Mouse (Mus musculus) stomach, embryonic 15.5 days (tissue): ENCODE measurements around the gene Frmd5. TPM values are rescaled to one million over a fixed set of nuclear protein-coding genes. Genes with fewer than 3 reads are reported as not detected.
A peak's percentile ranks its signal among the peaks of the same experiment; 100 is the strongest.
"Not testable (repeated sequence)": the region's sequence is repeated elsewhere in the genome, so short reads cannot be mapped to it uniquely, and the experiment has no call there.

ENCODE experiments used
- ATAC-seq: fragments of 200-750 bp; cut with Nextera tagmentation; 2 replicates; pipeline ENCODE4 v1.8.0; 2017; ENCODE audit warnings: low read depth, moderate number of reproducible peaks, moderate TSS enrichment; ENCODE audit not compliant: insufficient read depth, low FRiP score
- H3K27ac ChIP-seq: fragments of 300-500 bp; sonication (generic); 2 replicates; pipeline ENCODE4 v1.5.1; 2015; ENCODE audit warnings: mild to moderate bottlenecking, inconsistent platforms
- H3K27me3 ChIP-seq: fragments of 300-500 bp; sonication (generic); replicated peaks from 2 replicates; pipeline ENCODE4 v1.6.1; 2015; ENCODE audit warnings: inconsistent platforms
- H3K36me3 ChIP-seq: fragments of 300-500 bp; sonication (generic); 2 replicates; pipeline ENCODE4 v1.6.1; 2015; ENCODE audit warnings: inconsistent platforms
- H3K4me1 ChIP-seq: fragments of 300-500 bp; sonication (generic); 2 replicates; pipeline ENCODE4 v1.6.1; 2015; ENCODE audit warnings: inconsistent platforms
- H3K4me2 ChIP-seq: fragments of 300-500 bp; sonication (generic); 2 replicates; pipeline ENCODE4 v1.6.1; 2015; ENCODE audit warnings: mild to moderate bottlenecking, inconsistent platforms
- H3K4me3 ChIP-seq: fragments of 300-500 bp; sonication (generic); replicated peaks from 2 replicates; pipeline ENCODE4 v1.5.1; 2015; ENCODE audit warnings: inconsistent platforms
- H3K9ac ChIP-seq: fragments of 300-500 bp; sonication (generic); 2 replicates; pipeline ENCODE4 v1.6.1; 2015; ENCODE audit warnings: inconsistent platforms
- H3K9me3 ChIP-seq: fragments of 300-500 bp; sonication (generic); 2 replicates; pipeline ENCODE4 v1.6.1; 2016; ENCODE audit warnings: inconsistent platforms
- WGBS: fragments of 180-500 bp; shearing (Covaris S2); methylation state at CpG from one replicate; pipeline ENCODE4 v1.1.7; 2015; 5-methylcytosine and 5-hydroxymethylcytosine counted together
- polyA plus RNA-seq: library from polyadenylated mRNA; unstranded; fragments of >200 nt; fragmentation: Nextera tagmentation; extraction: Ambion mirVana; gene quantifications from 2 replicates; pipeline ENCODE4 v1.2.1, GENCODE M21; 2015

Frmd5 gene
- polyA plus RNA-seq, 1 experiment from 2014 or later = 5.4 TPM

DNA sequence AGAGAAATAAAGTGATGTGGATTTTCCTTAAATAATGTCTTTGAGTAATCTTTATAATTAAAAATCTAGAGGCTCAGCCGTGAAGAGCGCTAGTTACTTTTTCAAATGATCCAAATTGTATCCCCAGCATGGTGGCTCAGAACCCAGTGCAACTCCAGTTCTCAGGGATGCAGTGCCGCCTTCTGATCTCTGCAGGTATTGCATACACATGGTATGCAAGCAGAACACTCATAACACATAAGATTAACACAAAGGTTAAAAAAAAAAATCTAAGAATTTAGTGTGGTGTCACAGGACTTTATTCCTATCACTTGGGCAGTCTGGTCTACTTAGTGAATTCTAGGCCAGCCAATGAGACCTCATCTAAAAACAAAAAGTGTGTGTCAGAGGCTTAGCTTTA, 262.1 kb downstream of the Frmd5 start:
- ATAC-seq = no peak
- Histone ChIP-seq H3K9me3 (no peaks in the 10 kb centered on the region), H3K27ac (no peak overlapping the region), H3K4me2 (no peak overlapping the region), H3K4me3 (no peak overlapping the region), H3K36me3 (peaks cover 7% of the 10 kb centered on the region; the same call in 1 of the 2 replicates), H3K9ac (no peak overlapping the region), H3K27me3 (no peaks in the 10 kb centered on the region), H3K4me1 (no peaks in the 10 kb centered on the region)
- 86% methylated on average over 3 of the region's 3 CpGs for WGBS

DNA sequence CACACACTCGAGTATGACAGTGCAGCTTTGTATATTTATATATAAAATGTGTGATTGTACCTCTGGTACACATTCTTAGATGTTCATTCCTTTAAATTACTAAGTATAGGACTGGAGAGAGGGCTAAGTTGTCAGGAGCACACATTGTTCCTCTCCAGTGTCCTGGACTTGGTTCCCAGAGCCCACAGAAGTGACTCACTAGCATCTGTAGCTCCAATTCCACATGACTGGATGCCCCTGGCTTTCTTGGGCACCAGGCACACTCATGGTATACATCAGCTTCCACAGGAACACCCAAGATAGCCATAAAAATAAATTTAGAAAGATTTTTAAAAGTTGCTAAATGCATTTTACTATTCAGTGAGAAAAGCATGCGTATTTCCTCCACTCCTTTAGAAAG, 281.8 kb downstream of the Frmd5 start:
- no peak for ATAC-seq
- no peaks in the 10 kb centered on the region for H3K36me3 ChIP-seq
- no peak overlapping the region for H3K9ac ChIP-seq
- no peaks in the 10 kb centered on the region for H3K9me3 ChIP-seq
- H3K4me2 ChIP-seq = no peak overlapping the region
- H3K4me3 ChIP-seq = no peak overlapping the region
- WGBS = 91% methylated on average over 2 of the region's 2 CpGs
- no peaks in the 10 kb centered on the region for H3K27me3 ChIP-seq
- no peaks in the 10 kb centered on the region for H3K4me1 ChIP-seq
- no peak overlapping the region for H3K27ac ChIP-seq

DNA sequence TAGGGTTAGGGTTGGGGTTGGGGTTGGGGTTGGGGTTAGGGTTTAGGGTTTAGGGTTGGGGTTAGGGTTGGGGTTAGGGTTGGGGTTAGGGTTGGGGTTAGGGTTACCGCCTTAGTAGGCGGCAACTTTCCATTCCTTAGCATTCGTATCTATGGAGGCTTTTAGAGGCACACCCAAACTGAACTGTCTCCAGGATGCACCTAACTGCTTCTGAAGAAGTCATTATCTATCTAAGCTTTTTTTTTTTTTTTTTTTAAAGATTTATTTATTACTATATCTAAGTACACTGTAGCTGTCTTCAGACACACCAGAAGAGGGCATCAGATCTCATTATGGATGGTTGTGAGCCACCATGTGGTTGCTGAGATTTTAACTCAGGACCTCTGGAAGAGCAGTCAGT, 284.1 kb downstream of the Frmd5 start:
- not testable (repeated sequence) for H3K27ac ChIP-seq, H3K4me2 ChIP-seq, H3K9ac ChIP-seq, H3K4me3 ChIP-seq, H3K9me3 ChIP-seq, H3K36me3 ChIP-seq, H3K4me1 ChIP-seq, H3K27me3 ChIP-seq, ATAC-seq
- WGBS = 95% methylated on average over 3 of the region's 3 CpGs

DNA sequence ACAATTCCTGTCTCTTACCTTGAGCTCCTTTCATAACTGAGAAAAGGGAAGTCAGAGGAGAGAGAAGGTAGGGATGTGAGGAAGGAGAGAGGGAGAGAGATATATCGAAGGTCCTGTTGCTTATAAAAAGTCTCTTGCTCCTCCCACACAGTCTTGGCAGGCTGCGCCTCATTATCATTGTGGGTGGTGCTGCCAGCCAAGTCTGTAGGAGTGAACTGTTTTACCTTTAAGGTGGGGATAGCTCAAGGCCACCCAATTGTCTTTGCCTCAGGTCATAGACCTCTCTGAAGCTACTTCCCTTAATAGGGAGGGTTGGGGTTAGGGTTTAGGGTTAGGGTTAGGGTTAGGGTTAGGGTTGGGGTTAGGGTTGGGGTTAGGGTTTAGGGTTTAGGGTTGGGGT, 284.9 kb downstream of the Frmd5 start:
- Histone ChIP-seq H3K4me1 (no peaks in the 10 kb centered on the region), H3K9ac (no peak overlapping the region), H3K4me2 (no peak overlapping the region), H3K4me3 (no peak overlapping the region), H3K27me3 (no peaks in the 10 kb centered on the region), H3K9me3 (no peaks in the 10 kb centered on the region), H3K27ac (no peak overlapping the region), H3K36me3 (no peaks in the 10 kb centered on the region)
- 91% methylated on average over 2 of the region's 2 CpGs for WGBS
- ATAC-seq = no peak

DNA sequence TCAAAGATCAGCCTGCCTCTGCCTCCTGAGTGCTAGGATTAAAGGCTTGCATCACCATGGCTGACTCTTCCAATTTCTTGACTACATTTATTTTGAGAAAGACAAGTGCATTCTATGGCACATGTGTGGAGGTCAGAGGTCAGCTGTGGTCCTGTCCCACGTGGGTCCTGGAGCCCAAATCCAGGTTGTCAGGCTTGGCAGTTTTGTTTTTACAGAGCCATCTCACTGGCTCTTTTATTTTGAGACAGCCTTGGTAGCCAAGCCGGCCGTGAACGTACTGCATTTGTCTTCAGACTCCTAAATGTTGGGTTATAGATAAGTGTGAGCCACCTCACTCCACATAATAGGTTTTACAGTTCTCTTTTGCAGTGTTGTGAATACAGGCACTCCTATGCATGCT, 288.2 kb downstream of the Frmd5 start:
- WGBS = 91% methylated on average over 4 of the region's 4 CpGs
- not testable (repeated sequence) for H3K4me1 ChIP-seq, ATAC-seq, H3K9me3 ChIP-seq, H3K27me3 ChIP-seq, H3K9ac ChIP-seq, H3K27ac ChIP-seq, H3K36me3 ChIP-seq, H3K4me2 ChIP-seq, H3K4me3 ChIP-seq

DNA sequence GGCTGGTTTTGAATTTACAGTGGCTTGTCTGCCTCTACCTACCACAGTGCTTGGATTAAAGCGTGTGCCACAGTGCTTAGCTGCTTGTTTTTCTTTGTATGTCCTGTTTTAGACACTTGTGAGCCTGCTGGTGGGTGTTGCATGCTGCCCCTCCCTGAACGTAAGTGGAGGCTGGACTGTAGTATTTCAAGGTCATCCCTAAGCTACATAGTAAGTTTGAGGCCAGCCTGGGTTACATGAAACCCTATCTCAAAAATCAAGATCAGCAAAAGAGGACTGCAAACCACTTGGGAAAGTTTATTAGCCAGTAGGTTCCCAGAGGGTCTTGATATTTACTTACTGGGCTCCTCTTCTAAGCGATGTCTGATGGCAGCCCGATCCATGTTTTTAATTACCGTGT, 288.8 kb downstream of the Frmd5 start:
- ATAC-seq = no peak
- Histone ChIP-seq H3K9ac (no peak overlapping the region), H3K4me2 (no peak overlapping the region), H3K27ac (no peak overlapping the region), H3K4me3 (no peak overlapping the region), H3K9me3 (no peaks in the 10 kb centered on the region), H3K27me3 (no peaks in the 10 kb centered on the region), H3K4me1 (no peaks in the 10 kb centered on the region), H3K36me3 (0 out of 2 replicates have a peak, but pooled peaks cover 4% of the 10 kb centered on the region)
- 96% methylated on average over 5 of the region's 5 CpGs for whole genome bisulfite sequencing

DNA sequence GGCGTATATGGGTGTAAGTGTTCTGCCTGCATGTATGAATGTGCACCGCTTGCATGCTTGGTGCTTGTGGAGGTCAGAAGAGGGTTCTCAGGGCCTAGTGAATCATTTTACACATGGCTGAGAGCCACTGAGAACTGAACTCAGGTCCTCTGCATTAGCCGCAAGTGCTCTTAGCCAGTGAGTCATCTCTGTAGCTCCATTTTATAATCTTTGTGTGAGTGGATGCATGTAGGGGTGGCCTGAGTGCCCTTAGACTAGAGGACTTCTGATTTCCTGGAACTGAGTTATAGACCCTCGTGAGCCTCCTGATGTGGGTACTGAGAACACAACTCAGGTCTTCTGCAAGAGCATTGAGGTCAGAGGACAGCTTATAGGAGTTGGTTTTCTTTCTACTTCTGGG, 292.7 kb downstream of the Frmd5 start:
- H3K4me1 ChIP-seq = peaks cover 6% of the 10 kb centered on the region; the same call in 1 of the 2 replicates
- no peak overlapping the region for H3K9ac ChIP-seq
- ATAC-seq = no peak
- H3K27ac ChIP-seq = no peak overlapping the region
- WGBS = 97% methylated on average over 4 of the region's 4 CpGs
- no peaks in the 10 kb centered on the region for H3K27me3 ChIP-seq
- no peak overlapping the region for H3K4me2 ChIP-seq
- H3K4me3 ChIP-seq = no peak overlapping the region
- H3K9me3 ChIP-seq = no peaks in the 10 kb centered on the region
- H3K36me3 ChIP-seq = 0 out of 2 replicates have a peak, but pooled peaks cover 6% of the 10 kb centered on the region

DNA sequence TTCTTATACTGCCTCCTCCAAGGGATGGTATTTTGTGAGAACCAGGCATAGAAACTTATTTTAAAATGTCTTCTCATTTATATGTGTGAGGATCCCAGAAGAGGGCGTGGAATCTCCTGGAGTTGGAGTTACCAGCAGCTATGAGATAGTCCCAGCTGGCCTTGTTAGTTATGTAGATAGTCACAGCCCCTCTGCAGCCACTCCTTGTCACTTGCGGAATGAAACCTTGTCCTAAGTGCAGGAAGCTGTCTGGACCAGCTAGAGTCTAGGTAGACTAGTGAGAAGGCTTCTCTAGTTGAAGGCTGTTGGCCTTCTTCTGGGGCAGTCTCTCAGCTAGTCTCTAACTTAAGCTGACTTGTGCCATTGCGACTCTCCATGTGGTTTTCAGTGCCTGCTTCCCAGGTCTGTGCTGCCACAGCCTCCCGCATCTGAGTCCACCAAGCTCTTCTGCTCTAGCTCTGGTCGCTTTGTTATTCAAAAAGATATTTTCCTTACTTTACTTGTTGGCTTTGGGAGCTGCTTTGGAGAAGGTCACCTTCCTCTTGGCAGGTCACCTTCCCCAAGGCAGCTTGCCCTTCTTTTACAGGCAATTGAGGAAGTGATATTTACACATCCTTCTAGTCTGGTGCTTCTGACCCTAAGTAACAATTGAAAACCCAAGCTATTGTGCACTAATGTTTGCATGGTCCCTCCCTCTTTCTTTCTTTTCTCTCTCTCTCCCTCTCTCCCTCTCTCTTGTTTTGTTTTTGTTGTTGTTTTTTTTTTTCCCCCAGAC, 293.7 kb downstream of the Frmd5 start:
- H3K36me3 ChIP-seq = not testable (repeated sequence)
- 89% methylated on average over 5 of the region's 5 CpGs for WGBS

DNA sequence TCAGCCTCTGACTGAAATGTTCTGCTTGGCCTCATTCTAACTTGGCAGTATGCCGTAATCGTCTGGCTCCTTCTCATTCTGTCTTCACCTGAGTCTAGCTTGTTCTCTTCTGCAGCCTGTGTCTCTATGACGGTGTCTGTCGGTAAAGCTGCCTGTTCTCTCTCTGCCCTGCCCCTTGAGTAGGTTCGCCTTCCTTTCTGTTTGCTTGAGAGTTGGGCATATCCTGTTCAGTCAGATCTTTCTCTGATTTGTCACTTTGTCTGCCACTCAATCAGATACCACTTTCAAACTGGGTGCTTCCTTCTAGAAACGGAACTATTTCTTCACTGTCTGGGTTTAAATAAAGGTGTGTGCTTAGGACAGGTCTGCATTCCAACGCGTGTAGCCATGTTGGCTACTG, 295.5 kb downstream of the Frmd5 start:
- WGBS = 84% methylated on average over 8 of the region's 8 CpGs
- Histone ChIP-seq H3K4me3 (no peak overlapping the region), H3K36me3 (0 out of 2 replicates have a peak, but pooled peaks cover 6% of the 10 kb centered on the region), H3K27me3 (no peaks in the 10 kb centered on the region), H3K4me1 (peaks cover 9% of the 10 kb centered on the region; the same call in 1 of the 2 replicates), H3K4me2 (no peak overlapping the region), H3K9me3 (no peaks in the 10 kb centered on the region), H3K27ac (no peak overlapping the region), H3K9ac (no peak overlapping the region)
- ATAC-seq = no peak

More for the DNA sequence above, 293.7 kb downstream of the Frmd5 start:
- ATAC-seq, H3K4me3 ChIP-seq, H3K27me3 ChIP-seq, H3K27ac ChIP-seq, H3K4me1 ChIP-seq, H3K9ac ChIP-seq, H3K9me3 ChIP-seq, H3K4me2 ChIP-seq: not testable (repeated sequence)

DNA sequence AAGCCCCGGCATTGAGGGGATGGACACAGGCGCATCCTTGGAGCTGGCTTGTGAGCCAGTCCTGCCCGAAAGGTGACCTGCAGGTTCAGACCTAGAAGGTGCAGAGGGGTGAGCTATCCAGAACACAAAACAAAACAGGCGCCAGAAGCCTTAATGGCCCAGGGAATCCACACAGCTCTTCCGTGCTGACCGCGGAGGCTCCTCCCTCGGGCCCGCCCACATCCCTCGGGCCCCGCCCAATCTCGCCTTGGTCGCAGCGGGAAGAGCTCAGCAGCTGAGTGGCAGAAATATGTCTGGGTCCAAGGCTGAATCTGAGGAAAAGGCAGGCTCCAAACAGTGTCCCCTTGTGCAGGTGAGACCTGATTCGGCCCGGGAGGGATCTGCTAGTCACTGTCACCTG, 297.3 kb downstream of the Frmd5 start:
- peak overlapping the region; percentile 58 for H3K4me2 ChIP-seq
- no peaks in the 10 kb centered on the region for H3K27me3 ChIP-seq
- H3K4me3 ChIP-seq = peak overlapping the region; percentile 41
- H3K36me3 ChIP-seq = 0 out of 2 replicates have a peak, but pooled peaks cover 2% of the 10 kb centered on the region
- peak; percentile 66 for ATAC-seq
- no peaks in the 10 kb centered on the region for H3K9me3 ChIP-seq
- 19% methylated on average over 16 of the region's 16 CpGs for WGBS
- H3K9ac ChIP-seq = peak overlapping the region; percentile 29; the same call in 1 of the 2 replicates
- peaks cover 9% of the 10 kb centered on the region; the same call in 1 of the 2 replicates for H3K4me1 ChIP-seq
- no peak overlapping the region for H3K27ac ChIP-seq

DNA sequence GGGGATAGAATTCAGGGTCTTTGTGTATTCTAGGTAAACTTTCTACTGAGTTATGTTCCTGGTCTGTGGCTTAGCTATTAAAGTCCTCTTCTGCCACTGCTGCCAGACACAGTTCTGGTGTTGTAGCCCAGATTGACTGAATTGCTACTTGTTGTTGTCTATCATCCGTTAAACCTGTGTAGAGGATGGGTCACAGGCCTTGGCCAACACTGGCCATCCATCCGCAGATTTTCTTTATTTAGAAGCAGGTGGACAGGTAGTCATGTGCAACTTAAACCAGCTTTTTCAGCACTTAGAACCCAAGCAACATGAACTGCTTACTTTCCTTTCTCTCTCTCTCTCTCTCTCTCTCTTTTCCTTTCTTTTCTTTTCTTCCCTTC, 298.9 kb downstream of the Frmd5 start:
- Histone ChIP-seq H3K4me1 (peaks cover 9% of the 10 kb centered on the region; the same call in 1 of the 2 replicates), H3K27me3 (no peaks in the 10 kb centered on the region), H3K27ac (no peak overlapping the region), H3K9me3 (no peaks in the 10 kb centered on the region), H3K4me2 (peak overlapping the region; percentile 79), H3K4me3 (peak overlapping the region; percentile 58), H3K36me3 (0 out of 2 replicates have a peak, but pooled peaks cover 2% of the 10 kb centered on the region), H3K9ac (no peak overlapping the region)
- no peak for ATAC-seq
- WGBS = 62% methylated on average over 2 of the region's 2 CpGs

DNA sequence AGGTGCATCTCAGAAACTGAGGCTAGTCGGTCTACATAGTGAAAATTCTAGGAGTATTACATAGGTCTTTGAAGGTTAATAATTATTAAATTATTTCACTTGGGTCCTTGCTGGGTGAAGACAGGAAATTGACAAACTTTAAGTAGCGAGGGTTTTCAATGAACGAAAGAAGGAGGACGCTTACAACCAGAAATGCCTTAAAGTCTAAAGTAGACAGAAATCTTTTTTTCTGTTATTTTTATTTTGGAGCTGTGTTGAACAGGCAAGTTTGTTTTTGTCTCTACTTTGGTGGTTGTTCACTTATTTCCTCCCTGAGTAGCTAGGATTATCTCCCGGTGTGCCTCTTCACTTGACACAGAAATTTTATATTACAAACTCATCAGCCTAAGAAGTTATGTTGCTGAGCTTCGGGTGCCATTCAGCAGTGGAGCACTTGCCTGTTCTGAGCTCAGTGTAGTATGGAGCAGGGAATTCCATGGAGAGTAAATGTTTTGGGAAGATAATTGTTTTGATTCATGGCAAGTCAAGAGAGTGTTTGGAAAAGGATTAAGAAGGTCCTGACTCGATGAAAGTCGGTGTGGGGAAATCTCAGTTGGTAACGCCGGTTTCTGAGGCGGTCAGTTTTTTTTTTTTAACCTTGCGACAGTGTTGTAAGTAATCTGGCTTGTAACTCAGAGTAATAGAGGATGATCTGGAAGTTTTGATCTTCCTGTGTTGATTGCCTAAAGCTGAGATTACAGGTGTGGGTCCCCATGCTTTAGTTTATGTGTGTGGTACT, 299.5 kb downstream of the Frmd5 start:
- Histone ChIP-seq H3K4me2 (peak overlapping the region; percentile 79), H3K27me3 (no peaks in the 10 kb centered on the region), H3K4me1 (peaks cover 9% of the 10 kb centered on the region; the same call in 1 of the 2 replicates), H3K4me3 (peak overlapping the region; percentile 58), H3K27ac (no peak overlapping the region), H3K9ac (peak overlapping the region; percentile 30; the same call in 1 of the 2 replicates), H3K9me3 (no peaks in the 10 kb centered on the region), H3K36me3 (0 out of 2 replicates have a peak, but pooled peaks cover 2% of the 10 kb centered on the region)
- no peak for ATAC-seq
- WGBS = 3% methylated on average over 12 of the region's 12 CpGs
